Comparison of ENCODE assay signal across 8 mouse cellular contexts in genomic region chr6:73314923-73315603, GRCm38 (mm10).
DNase-seq lines count a peak whose midpoint lies in the region; ATAC-seq and TF ChIP-seq lines count a peak whose summit lies in the region.

No protein-coding gene starts in this region.

- peak overlapping the region; percentile 79 for H3K4me2 ChIP-seq in midbrain, embryonic 16.5 days (ENCODE audit: low read length)
- H3K4me2 ChIP-seq in stomach, postnatal 0 days (replicated peaks; ENCODE audit: low read depth): peak overlapping the region; percentile 54

- WGBS in midbrain, embryonic 16.5 days: 0% methylated on average over 17 of the region's 17 CpGs
- WGBS in stomach, postnatal 0 days: under 1% methylated on average over 17 of the region's 17 CpGs

- no peaks in the 10 kb centered on the region for H3K9me3 ChIP-seq in midbrain, embryonic 16.5 days (replicated peaks; ENCODE audit: control insufficient read depth, low read length, poor library complexity, severe bottlenecking)
- no peaks in the 10 kb centered on the region for H3K9me3 ChIP-seq in stomach, postnatal 0 days (ENCODE audit: control insufficient read depth, low read length)

- peaks cover 10% of the 10 kb centered on the region for H3K27me3 ChIP-seq in midbrain, embryonic 16.5 days (ENCODE audit: control insufficient read depth, insufficient read depth, low read depth, low read length)
- H3K27me3 ChIP-seq in stomach, postnatal 0 days (ENCODE audit: control insufficient read depth, insufficient read depth, low read length): no peaks in the 10 kb centered on the region

- no peak for TF ChIP-seq CTCF in stomach, postnatal 0 days (IDR thresholded peaks at IDR 0.05; ENCODE audit: low read depth)

- no peak for TF ChIP-seq EP300 in stomach, postnatal 0 days (optimal IDR thresholded peaks at IDR 0.05)

- peak overlapping the region; percentile 48 for H3K4me3 ChIP-seq in midbrain, embryonic 16.5 days (ENCODE audit: low read depth, low read length)
- H3K4me3 ChIP-seq in stomach, postnatal 0 days (ENCODE audit: low read depth, low read length): peak overlapping the region; percentile 33

- peak; percentile 1 for DNase-seq in spleen, adult 12 weeks (ENCODE audit: low spot score)
- DNase-seq in spleen, postnatal 4 days (ENCODE audit: low spot score in 2 of 2): no peak
- DNase-seq in embryo, embryonic 10.5 days (ENCODE audit: low spot score): peak; percentile 95
- DNase-seq in kidney, adult 18-20 months: peak; percentile 61
- DNase-seq in liver: peak; percentile 50
- DNase-seq in stomach, postnatal 0 days (ENCODE audit: low spot score): peak; percentile 63

- H3K36me3 ChIP-seq in midbrain, embryonic 16.5 days (ENCODE audit: control insufficient read depth, insufficient read depth, low read length): no peaks in the 10 kb centered on the region
- no peaks in the 10 kb centered on the region for H3K36me3 ChIP-seq in stomach, postnatal 0 days (ENCODE audit: control insufficient read depth, insufficient read depth, low read length)

- H3K4me1 ChIP-seq in midbrain, embryonic 16.5 days (ENCODE audit: control insufficient read depth, insufficient read depth, low read length): peaks cover 4% of the 10 kb centered on the region; the same call in 1 of the 2 replicates
- no peaks in the 10 kb centered on the region for H3K4me1 ChIP-seq in stomach, postnatal 0 days (replicated peaks; ENCODE audit: control insufficient read depth, insufficient read depth)

- peak overlapping the region; percentile 56 for H3K9ac ChIP-seq in midbrain, embryonic 16.5 days (ENCODE audit: low read depth, low read length)
- H3K9ac ChIP-seq in stomach, postnatal 0 days (ENCODE audit: low read length): peak overlapping the region; percentile 51; the same call in 1 of the 2 replicates

- ATAC-seq in granulocyte monocyte progenitor cell, adult 5-6 weeks (replicated peaks; ENCODE audit: poor library complexity, severe bottlenecking): peak; percentile 69
- ATAC-seq in midbrain, embryonic 16.5 days: peak; percentile 87
- ATAC-seq in stomach, postnatal 0 days (ENCODE audit: low FRiP score, low TSS enrichment): peak; percentile 73

- peak overlapping the region; percentile 19; the same call in 1 of the 2 replicates for H3K27ac ChIP-seq in midbrain, embryonic 16.5 days (ENCODE audit: low read length)
- 0 out of 2 replicates have a peak overlapping the region, but pooled peaks have one; percentile 8 for H3K27ac ChIP-seq in stomach, postnatal 0 days (replicated peaks)

Comparison
In these comparisons a context has a peak if more than half of its experiments do, and no peak if none do; other contexts are left out.
1. DNase-seq: peak in spleen, adult 12 weeks (single experiment), embryo, embryonic 10.5 days (single experiment), kidney, adult 18-20 months (single experiment), liver (single experiment) and stomach, postnatal 0 days (single experiment); none in spleen, postnatal 4 days (0 of 2).
2. Peak in every context shown above with its lines, with median percentiles within 50 percentile points of each other: ATAC-seq.